Mouse (Mus musculus) lung, postnatal 36 days (tissue): ENCODE measurements around the gene Gna14.

Experiments used
- DNase-seq: peaks from one replicate; pipeline ENCODE4 v3.0.0; 2022; ENCODE audit warnings: mixed read lengths

Gna14 gene

DNA sequence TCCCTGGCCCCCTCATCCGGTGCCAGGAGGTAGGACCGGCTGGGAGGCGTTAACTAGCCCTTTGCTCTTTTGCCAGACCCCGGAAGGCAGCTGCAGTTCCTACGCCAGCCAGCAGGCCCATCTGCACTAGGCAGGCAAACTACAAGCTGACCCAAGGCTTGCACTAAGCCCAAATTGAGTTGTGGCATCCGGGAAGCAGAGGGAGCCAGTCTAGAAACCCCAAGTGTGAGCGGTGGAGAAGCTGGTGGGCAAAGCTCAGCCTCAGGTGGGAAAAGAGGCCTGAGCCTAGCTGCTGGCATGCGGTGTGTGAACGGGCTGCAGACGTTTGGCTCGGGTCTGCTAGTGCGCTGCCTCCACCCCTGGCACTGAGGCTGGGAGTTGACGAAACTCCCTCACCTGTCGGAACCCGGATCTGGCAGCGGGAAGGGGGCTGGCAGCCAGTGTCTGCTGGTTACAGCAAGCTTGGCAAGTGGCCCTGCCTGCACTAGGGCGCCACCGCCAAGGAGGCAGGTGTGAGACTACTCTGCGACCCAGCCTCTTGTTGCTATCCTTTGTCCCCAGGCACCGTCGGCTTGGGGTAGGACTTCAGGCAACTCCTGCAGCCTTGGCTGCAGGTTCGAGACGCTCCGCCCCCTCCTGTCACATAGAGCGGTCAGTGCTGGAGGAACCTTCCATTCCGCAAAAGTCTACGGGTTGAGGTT is at the start of gene Gna14:
TSS of gene Gna14 (plus strand) at position 232 of the 701 bp plus-strand sequence.
- peak; percentile 86 for DNase-seq

- peak; percentile 52 for DNase-seq
Observed at GRCm38 (mm10) chr19:16386514-16386913, 49.0 kb upstream of the Gna14 start.

DNA sequence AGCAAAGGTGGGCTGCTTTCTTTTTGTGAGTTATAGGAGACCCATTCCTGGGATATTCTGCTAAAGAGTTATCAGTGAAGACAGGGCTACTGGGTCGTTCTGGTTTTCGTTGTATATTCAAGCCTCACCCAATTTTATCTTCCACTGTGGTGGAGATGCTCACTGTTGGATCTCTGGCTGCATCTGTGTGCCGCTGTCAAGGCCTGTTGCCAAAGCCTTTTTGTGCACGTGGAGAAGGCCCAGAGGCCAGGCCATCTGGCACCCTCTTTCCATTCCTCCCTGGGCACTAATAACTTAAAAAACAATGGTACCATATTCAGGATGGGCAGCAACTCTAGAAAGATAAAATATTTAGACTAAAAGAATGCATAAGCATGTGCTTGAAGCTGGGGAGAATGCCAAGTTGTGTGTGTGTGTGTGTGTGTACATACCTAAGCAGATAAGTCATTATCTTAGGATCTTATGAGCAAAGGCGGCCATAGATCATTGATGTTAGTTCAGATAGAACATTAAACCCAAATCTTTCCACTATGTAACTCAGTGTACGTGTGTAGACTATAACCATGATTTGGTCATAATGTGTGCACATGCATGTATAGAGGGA is 45.3 kb upstream of the Gna14 start:
- DNase-seq = no peak

GRCm38 (mm10) chr19:16394381-16394780 is 41.2 kb upstream of the Gna14 start:
- DNase-seq = no peak

DNA sequence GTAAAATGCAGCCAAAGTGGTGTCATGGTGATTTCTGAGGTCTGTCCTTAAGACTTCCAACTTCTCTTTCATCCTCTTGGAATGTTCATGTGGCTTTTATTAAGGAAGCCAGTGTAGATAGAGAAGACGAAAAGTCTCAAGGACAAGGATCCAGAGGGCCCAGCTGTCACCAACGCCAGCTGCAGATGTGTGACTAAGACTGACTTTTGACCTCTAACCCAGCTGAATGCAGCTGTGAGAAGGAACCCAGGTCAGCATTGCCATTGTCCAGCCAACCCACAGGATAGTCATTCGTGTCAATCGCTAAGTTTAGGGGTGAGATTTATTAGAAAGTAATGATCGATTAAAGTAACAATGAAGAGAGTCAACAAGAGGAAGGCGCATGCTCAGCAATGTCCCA is 32.5 kb upstream of the Gna14 start:
- DNase-seq = peak; percentile 26

- no peak for DNase-seq
Observed at GRCm38 (mm10) chr19:16407727-16408126, 27.8 kb upstream of the Gna14 start.

DNA sequence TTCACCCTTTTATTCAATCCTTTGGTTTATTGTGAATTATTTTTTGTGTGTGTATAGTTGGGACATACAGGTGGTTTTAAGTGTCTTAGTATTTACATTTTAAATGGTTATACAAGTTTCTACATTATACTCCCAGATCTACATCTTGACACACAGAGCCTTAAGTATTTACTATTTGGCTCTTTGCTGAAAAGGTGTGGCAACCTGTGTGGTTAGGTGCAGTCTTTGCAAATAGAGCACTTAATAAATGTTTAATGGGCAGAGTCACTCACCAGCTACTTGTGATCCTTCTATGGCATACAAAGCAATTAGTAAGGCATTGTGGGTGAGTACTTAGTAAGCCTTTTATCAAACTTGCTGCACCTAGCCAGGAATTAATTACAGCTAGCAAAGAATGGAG is 24.3 kb upstream of the Gna14 start:
- peak; percentile 28 for DNase-seq

GRCm38 (mm10) chr19:16418086-16418663 is 17.4 kb upstream of the Gna14 start:
- DNase-seq = no peak

DNA sequence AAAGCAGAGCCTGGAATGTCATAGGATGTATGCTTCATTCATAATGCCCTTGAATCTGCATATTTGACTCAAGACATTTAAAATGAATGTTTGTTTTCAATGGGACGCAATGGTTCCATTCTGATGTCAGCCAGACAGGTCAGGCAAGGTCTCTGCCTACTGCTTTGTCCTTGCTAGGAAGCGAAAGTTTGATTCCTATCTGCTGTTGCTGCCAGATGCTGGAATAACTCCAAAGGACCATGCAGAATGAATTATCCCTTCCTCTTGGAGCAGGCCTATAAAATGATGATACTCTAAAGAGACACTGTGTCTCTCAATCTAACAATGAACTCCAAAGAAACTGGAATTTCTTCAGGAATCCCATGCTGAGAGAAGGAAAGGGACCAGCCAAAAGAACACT is 10.0 kb upstream of the Gna14 start:
- DNase-seq = peak; percentile 68

- DNase-seq = no peak
Observed at GRCm38 (mm10) chr19:16431368-16431767, 4.2 kb upstream of the Gna14 start.

GRCm38 (mm10) chr19:16434879-16435278 is 683 bp upstream of the Gna14 start:
- DNase-seq = peak; percentile 75

DNA sequence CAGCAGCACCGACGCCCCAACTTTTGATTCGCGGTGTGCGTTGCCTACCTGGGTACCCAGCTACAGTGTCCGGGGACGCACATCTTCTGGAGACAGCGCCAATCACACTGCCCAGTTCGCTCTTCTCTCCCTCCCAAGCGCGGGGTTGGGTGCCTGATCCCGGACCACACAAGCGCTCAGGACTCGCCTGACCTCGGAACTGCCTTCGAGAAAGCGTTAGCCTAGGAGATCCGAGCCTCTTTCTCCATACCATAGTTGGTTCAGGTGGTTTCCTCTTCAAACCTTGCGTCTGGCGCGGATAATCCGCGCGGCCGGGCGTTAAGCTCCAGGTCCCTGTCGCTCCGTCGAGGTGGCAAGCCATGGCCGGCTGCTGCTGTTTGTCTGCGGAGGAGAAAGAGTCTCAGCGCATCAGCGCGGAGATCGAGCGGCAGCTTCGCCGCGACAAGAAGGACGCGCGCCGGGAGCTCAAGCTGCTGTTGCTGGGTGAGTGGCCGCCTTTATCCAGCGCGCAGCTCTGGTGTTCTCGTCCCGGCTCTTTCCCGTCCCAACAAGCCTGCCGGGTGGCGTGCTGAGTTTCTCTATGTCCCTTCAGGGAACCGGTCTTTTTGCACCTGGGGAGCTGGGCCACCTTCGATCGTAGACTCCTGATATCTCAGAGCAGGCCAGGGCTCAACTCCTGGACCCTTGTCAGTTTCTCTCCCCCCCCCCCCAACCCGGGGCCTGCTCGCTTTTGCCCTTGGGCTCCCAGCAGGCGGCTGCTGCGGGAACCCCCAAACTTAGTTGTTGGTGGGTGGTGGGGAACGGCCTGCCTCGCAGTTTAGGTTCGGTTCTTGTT is 990 bp downstream of the Gna14 start:
- peak; percentile 38 for DNase-seq

DNA sequence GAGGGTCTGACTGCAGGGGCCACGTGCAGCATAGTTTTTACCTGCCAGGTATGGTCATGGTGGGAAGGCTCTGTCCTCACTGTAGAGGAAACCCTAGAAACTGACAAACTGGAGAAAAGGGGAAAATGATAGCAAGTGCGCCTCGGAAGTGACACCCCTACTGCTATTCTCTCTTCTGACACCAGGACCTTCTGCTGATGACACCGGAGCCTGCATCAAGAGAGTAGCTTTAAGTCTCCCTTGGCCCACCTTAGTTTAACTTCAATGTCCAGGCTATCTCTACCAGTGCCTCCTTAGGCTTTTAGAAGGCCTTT is 1.6 kb downstream of the Gna14 start:
- no peak for DNase-seq

GRCm38 (mm10) chr19:16437906-16438305 is 2.3 kb downstream of the Gna14 start:
- DNase-seq = no peak

- DNase-seq = no peak
Observed at GRCm38 (mm10) chr19:16439278-16439677, 3.7 kb downstream of the Gna14 start.

DNA sequence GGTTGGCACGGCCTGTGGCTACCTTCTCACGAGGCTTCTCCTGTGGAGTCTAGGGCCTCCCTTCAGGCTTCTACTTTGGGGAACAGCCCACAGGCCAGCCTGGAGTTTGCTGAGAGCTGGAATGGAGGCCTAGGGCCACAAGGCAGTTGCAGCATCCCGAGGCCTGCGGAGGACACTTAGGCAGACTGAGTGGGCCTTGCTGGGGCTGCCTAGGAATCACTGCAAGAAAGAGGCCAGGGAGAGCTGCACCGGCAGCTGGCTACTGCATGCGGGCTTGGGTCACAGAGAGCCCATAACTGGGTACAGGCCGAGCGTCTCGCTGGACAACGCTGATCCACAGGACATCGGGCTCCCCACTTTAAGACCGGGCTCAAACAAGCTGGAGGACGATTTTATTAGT is 4.3 kb downstream of the Gna14 start:
- DNase-seq = no peak

GRCm38 (mm10) chr19:16441329-16441728 is 5.8 kb downstream of the Gna14 start:
- DNase-seq = no peak

GRCm38 (mm10) chr19:16443335-16443734 is 7.8 kb downstream of the Gna14 start:
- no peak for DNase-seq

- no peak for DNase-seq
Observed at GRCm38 (mm10) chr19:16446612-16447011, 11.1 kb downstream of the Gna14 start.

DNA sequence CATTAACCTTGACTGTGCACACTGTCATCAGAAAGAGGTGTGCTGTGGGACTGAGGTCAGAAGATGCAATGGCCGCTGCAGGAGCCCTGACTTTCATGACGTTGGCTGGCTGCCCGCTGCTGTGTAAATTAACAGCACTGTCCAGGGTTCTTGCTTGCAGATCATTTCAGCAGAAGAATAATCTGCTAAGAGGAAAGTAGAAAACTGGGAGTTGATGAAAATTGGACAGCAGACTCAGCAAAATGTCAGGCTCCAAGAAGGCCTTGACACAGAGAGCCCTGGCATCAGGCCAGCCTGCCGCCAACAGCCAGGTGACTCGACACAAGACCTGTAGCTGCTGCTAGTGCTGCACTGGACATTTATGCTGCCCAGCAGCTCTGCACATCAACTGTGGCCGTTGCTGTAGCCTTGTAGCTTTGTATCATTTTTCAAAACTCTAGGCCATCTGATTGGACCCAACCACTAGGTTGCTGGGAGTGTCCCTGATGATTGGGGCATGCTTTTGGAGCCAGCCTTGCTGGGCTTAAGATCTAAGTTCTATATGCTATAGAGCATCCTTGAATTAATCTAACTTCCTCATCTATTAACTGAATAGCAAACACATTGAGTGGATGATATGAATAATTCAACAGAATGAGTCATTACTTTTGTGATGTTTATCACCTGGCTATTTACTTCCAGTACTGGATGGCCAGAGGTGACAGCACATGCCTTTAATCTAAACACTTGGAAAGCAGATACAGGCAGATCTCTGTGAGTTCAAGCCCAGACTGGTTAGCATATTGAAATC is 12.5 kb downstream of the Gna14 start:
- peak; percentile 33 for DNase-seq

DNA sequence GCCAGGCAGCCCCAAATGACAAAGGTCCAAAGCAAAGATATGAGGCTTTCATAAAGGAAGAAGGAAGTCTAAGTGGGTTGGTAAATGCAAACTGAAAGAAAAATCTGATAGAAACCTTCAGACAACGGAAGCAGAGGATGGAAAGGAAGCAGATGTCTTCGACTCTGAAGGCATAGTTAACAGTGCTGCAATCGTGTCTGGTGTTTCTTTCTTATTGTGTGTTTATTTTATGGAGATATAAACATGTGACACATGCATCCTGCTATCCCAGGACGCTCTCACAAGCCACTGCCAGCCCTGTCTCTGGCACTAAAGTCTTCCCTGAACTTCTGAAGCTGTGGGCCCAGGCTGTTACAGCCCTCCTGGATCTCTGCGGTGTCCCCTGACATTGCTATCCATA is 13.2 kb downstream of the Gna14 start:
- DNase-seq = peak; percentile 59

DNA sequence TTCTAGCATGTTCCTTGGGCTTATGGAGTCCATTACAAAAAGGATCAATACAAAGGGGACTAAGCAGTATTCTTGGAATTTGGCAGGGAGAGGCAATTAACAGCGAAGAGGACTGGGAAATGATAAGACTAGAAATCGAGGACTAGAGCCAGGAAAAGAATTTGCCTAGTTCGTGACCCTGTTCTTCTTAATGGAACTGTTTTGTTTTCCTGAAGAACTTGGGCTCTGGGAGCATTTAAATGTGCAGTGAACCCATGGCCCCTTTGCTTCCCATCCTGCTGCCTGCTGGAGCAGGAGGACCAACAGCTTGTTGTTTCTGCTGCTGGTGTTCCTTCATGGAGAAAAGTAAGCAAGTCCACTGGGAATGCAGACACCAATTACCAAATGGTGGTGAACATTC is 15.3 kb downstream of the Gna14 start:
- no peak for DNase-seq

DNA sequence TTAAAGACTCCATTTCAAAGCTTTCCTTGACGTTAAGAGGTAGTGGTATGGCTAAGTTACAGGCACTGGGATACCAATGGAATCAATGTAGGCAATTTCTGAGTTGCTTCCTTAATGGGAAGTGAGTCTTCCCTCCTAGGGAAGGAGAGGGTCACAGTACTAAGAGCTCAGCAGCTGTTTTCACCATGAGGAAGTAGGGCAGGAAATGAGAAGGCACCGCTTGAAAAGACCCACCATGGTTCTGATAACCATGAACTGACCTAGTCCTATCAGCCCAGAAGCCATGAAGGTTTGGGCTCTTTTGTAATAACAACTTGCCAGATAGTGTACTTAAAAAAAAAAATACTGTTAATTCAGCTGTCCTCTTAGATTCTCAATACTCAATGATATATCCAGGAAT is 20.6 kb downstream of the Gna14 start:
- DNase-seq = no peak
